In genomic region chr4:40345847-40346246, GRCm38 (mm10) we compare ENCODE assay signal across 15 mouse cellular contexts.
A peak's percentile ranks its signal among the peaks of the same experiment; 100 is the strongest.
DNase-seq lines count a peak whose midpoint lies in the region; TF ChIP-seq lines count a peak whose summit lies in the region.
"Had no signal": no experiment of that assay in that cellular context is flagged by ENCODE, and none has a peak within 500 bp of the region (broad histone marks: within the 10 kb centered on the region; RNA-seq: fewer than 3 reads in every experiment).

No protein-coding gene starts in this region.

- TF ChIP-seq EP300 in MEL (IDR thresholded peaks at IDR 0.05; ENCODE audit: low read depth in 1 of 2, low read length in 2 of 2) = peak; percentile 51 to 72

- no peak overlapping the region for H3K9ac ChIP-seq in MEL (ENCODE audit: control insufficient read depth, low read depth, low read length, poor library complexity, severe bottlenecking)

- H3K27me3 ChIP-seq in MEL (ENCODE audit: control insufficient read depth in 1 of 2, insufficient read depth in 2 of 2, low read length in 2 of 2) = no peaks in the 10 kb centered on the region

- H3K9me3 ChIP-seq in MEL (replicated peaks; ENCODE audit: insufficient read depth, low read length) = no peaks in the 10 kb centered on the region
- H3K9me3 ChIP-seq: G1E had no signal

- peak; percentile 33 for DNase-seq in MEL (ENCODE audit: low read depth, low spot score)
- DNase-seq in spleen, postnatal 4 days (ENCODE audit: low spot score in 2 of 2) = no peak
- DNase-seq: adrenal gland, adult 2 months; adrenal gland, adult 8-10 months; adrenal gland, postnatal 10 days; adrenal gland, postnatal 14 days; adrenal gland, postnatal 25 days; adrenal gland, postnatal 36 days; B cell, adult 2 months; cerebellum, adult 11 months; cerebellum, adult 11-12 months; cerebellum, adult 18-20 months; cerebellum, adult 2 months; cerebellum, adult 8-10 months had no signal

- no peak for TF ChIP-seq RAD21 in MEL (IDR thresholded peaks at IDR 0.05; ENCODE audit: low read depth, low read length)

- no peak for TF ChIP-seq POLR2A in MEL (IDR thresholded peaks at IDR 0.05; ENCODE audit: control insufficient read depth in 1 of 2, insufficient read depth in 1 of 2, low read depth in 1 of 2, low read length in 2 of 2, poor library complexity in 1 of 2)

- TF ChIP-seq CTCF in MEL (IDR thresholded peaks at IDR 0.05 in 2 of 3, conservative IDR thresholded peaks at IDR 0.05 in 1 of 3; ENCODE audit: control insufficient read depth in 1 of 3, insufficient read depth in 1 of 3, low read depth in 2 of 3, low read length in 3 of 3, poor library complexity in 1 of 3, severe bottlenecking in 1 of 3) = no peak

- no peak overlapping the region for H3K4me3 ChIP-seq in MEL (ENCODE audit: control insufficient read depth in 1 of 2, insufficient read depth in 1 of 2, low read depth in 2 of 2, low read length in 2 of 2)

- H3K36me3 ChIP-seq in MEL (ENCODE audit: control insufficient read depth in 1 of 2, insufficient read depth in 2 of 2, low read length in 2 of 2) = peaks cover 0 to 7% of the 10 kb centered on the region in 2 experiments; a peak in 2 of 4 replicates
- H3K36me3 ChIP-seq: G1E had no signal

- H3K27ac ChIP-seq in MEL (ENCODE audit: control insufficient read depth, low read depth, low read length) = no peak overlapping the region

- peaks cover 0 to 6% of the 10 kb centered on the region in 2 experiments; a peak in 3 of 4 replicates for H3K4me1 ChIP-seq in MEL (ENCODE audit: control insufficient read depth in 1 of 2, insufficient read depth in 2 of 2, low read length in 2 of 2)

- no peaks in the 10 kb centered on the region for H3K79me2 ChIP-seq in MEL (ENCODE audit: control insufficient read depth, insufficient read depth, low read length, poor library complexity)

TF ChIP-seq in MEL, 35 proteins besides CTCF, POLR2A, EP300 and RAD21:
- TF ChIP-seq MYB (IDR thresholded peaks at IDR 0.05; ENCODE audit: low read depth, low read length) = peak; percentile 29; the same call in 1 of the 2 replicates
- TF ChIP-seq BHLHE40 (IDR thresholded peaks at IDR 0.05; ENCODE audit: borderline replicate concordance, low read depth, low read length) = no peak
- peak; percentile 86 for TF ChIP-seq RCOR1 (IDR thresholded peaks at IDR 0.05; ENCODE audit: low read depth, low read length)
TF ChIP-seq in MEL: peak in this region for 2.
